10 mouse cellular contexts compared by ENCODE assay signal in the genomic region with DNA sequence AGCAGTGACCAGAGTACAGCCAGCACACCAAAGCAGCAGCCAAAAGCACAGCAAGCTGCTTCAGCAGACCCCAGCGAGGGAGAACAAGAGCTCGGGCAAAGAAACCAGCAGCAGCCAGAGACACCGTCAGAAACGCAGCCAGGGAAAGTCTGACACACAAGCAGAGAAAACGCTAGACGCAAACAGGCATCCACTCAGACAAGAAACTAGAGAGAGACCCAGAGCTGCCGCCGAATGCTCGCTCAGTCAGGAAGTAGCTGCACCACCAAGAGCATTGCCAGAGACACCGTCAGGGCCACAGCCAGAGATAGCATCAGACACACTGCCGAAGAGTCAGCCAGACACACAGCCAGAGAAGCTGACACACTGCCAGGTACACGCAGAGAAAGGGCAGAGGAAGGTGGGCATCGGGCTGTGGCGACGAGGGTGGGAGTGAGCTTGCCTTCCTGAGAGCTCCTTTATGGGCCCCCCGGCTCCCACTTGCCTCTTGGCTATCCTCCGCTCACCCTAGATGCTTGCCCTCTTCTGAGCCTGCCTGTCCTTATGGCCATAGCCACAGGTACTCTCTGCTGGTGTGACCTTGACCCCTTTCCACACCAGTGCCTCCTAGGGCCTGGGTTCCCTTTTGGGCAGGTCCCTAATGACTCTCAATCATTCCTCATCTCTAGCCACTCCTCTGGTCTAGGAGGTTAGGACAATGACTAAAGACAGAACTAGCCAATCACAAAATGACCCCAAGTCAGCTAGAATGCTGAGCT. TPM values are rescaled to one million over a fixed set of nuclear protein-coding genes. Genes with fewer than 3 reads are reported as not detected.
A peak's percentile ranks its signal among the peaks of the same experiment; 100 is the strongest.
DNase-seq lines count a peak whose midpoint lies in the region; ATAC-seq lines count a peak whose summit lies in the region.
"Had no signal": no experiment of that assay in that cellular context is flagged by ENCODE, and none has a peak within 500 bp of the region (broad histone marks: within the 10 kb centered on the region; RNA-seq: fewer than 3 reads in every experiment).

No protein-coding gene starts in this region.

- peak; percentile 5; the same call in 1 of the 2 replicates for ATAC-seq in kidney, embryonic 15.5 days (replicated peaks; ENCODE audit: low FRiP score)

- no peak overlapping the region for H3K4me3 ChIP-seq in kidney, embryonic 15.5 days (replicated peaks)
- 0 out of 2 replicates have a peak overlapping the region, but pooled peaks have one; percentile 20 for H3K4me3 ChIP-seq in midbrain, embryonic 10.5 days

- peaks cover 84% of the 10 kb centered on the region for H3K4me1 ChIP-seq in kidney, embryonic 15.5 days
- H3K4me1 ChIP-seq in midbrain, embryonic 10.5 days: peaks cover 94% of the 10 kb centered on the region

- no peaks in the 10 kb centered on the region for H3K9me3 ChIP-seq in kidney, embryonic 15.5 days (replicated peaks)
- H3K9me3 ChIP-seq in midbrain, embryonic 10.5 days (replicated peaks): no peaks in the 10 kb centered on the region
- H3K9me3 ChIP-seq: G1E had no signal

- H3K27ac ChIP-seq in kidney, embryonic 15.5 days: peak overlapping the region; percentile 61; the same call in 1 of the 2 replicates
- peak overlapping the region; percentile 73 for H3K27ac ChIP-seq in midbrain, embryonic 10.5 days (replicated peaks)
- H3K27ac ChIP-seq: macrophage had no signal

- no peak for DNase-seq in kidney, adult 8-10 months
- DNase-seq in adrenal gland, postnatal 14 days: peak; percentile 74
- DNase-seq in cerebellum, postnatal 36 days: peak; percentile 44 to 49
- DNase-seq in midbrain, embryonic 10.5 days (ENCODE audit: low spot score): no peak
- no peak for DNase-seq in Muller cell, postnatal 12 days (ENCODE audit: inconsistent ontology term)
- no peak for DNase-seq in B cell, adult 2 months
- no peak for DNase-seq in thymus, postnatal 4 days

- H3K36me3 ChIP-seq in kidney, embryonic 15.5 days: no peaks in the 10 kb centered on the region; the same call in 1 of the 2 replicates
- H3K36me3 ChIP-seq in midbrain, embryonic 10.5 days: peaks cover 98% of the 10 kb centered on the region
- H3K36me3 ChIP-seq: G1E had no signal

- H3K4me2 ChIP-seq in kidney, embryonic 15.5 days: no peak overlapping the region

- H3K27me3 ChIP-seq in kidney, embryonic 15.5 days: peaks cover 7% of the 10 kb centered on the region; the same call in 1 of the 2 replicates
- H3K27me3 ChIP-seq in midbrain, embryonic 10.5 days (ENCODE audit: low read depth, poor library complexity, severe bottlenecking): peaks cover 22% of the 10 kb centered on the region

- WGBS in kidney, embryonic 15.5 days: 44% methylated on average over 17 of the region's 17 CpGs
- 76% methylated on average over 17 of the region's 17 CpGs for WGBS in midbrain, embryonic 10.5 days

- H3K9ac ChIP-seq in kidney, embryonic 15.5 days: no peak overlapping the region

RNA-seq across cellular contexts. Expression of gene Cntfr, which starts 20.5 kb away (rescaled TPM):
- polyA plus RNA-seq in kidney, embryonic 15.5 days (2015; fragmentation: Nextera tagmentation; extraction: Ambion mirVana): 19.8 and 22.1 TPM in 2 replicates
- 61.2 and 63.2 TPM in 2 replicates for total RNA-seq in adrenal gland, postnatal 14 days (2021)
- polyA plus RNA-seq in midbrain, embryonic 10.5 days (2016; fragmentation: Nextera tagmentation; extraction: Ambion mirVana): 27.1 and 35.8 TPM in 2 replicates
- polyA plus RNA-seq: macrophage had no signal

RNA-seq across cellular contexts. Expression of gene Il11ra1, which starts 23.4 kb away (rescaled TPM):
- polyA plus RNA-seq in kidney, embryonic 15.5 days (2015; fragmentation: Nextera tagmentation; extraction: Ambion mirVana): 137 and 157 TPM in 2 replicates
- total RNA-seq in adrenal gland, postnatal 14 days (2021): 56.9 and 60.2 TPM in 2 replicates
- polyA plus RNA-seq in midbrain, embryonic 10.5 days (2016; fragmentation: Nextera tagmentation; extraction: Ambion mirVana): 69.0 TPM in 2 replicates

RNA-seq across cellular contexts. Expression of gene Enho, which starts 36.3 kb away (rescaled TPM):
- polyA plus RNA-seq in kidney, embryonic 15.5 days (2015; fragmentation: Nextera tagmentation; extraction: Ambion mirVana): 19.1 and 22.6 TPM in 2 replicates
- total RNA-seq in adrenal gland, postnatal 14 days (2021): 3.5 and 6.9 TPM in 2 replicates
- 23.2 and 31.4 TPM in 2 replicates for polyA plus RNA-seq in midbrain, embryonic 10.5 days (2016; fragmentation: Nextera tagmentation; extraction: Ambion mirVana)
- polyA plus RNA-seq: G1E had no signal

RNA-seq across cellular contexts. Expression of gene Rpp25l, which starts 36.9 kb away (rescaled TPM):
- 76.2 and 83.6 TPM in 2 replicates for polyA plus RNA-seq in kidney, embryonic 15.5 days (2015; fragmentation: Nextera tagmentation; extraction: Ambion mirVana)
- 30.1 and 34.1 TPM in 2 replicates for total RNA-seq in adrenal gland, postnatal 14 days (2021)
- 86.4 and 91.5 TPM in 2 replicates for polyA plus RNA-seq in midbrain, embryonic 10.5 days (2016; fragmentation: Nextera tagmentation; extraction: Ambion mirVana)

RNA-seq across cellular contexts. Expression of gene Dctn3, which starts 46.5 kb away (rescaled TPM):
- polyA plus RNA-seq in kidney, embryonic 15.5 days (2015; fragmentation: Nextera tagmentation; extraction: Ambion mirVana): 128 and 132 TPM in 2 replicates
- total RNA-seq in adrenal gland, postnatal 14 days (2021): 106 and 110 TPM in 2 replicates
- polyA plus RNA-seq in midbrain, embryonic 10.5 days (2016; fragmentation: Nextera tagmentation; extraction: Ambion mirVana): 150 and 167 TPM in 2 replicates

Comparison
In these comparisons a context has a peak if more than half of its experiments do, and no peak if none do; other contexts are left out.
1. DNase-seq: peak in adrenal gland, postnatal 14 days (single experiment) and cerebellum, postnatal 36 days (2 of 2); none in kidney, adult 8-10 months (0 of 2), midbrain, embryonic 10.5 days (single experiment), Muller cell, postnatal 12 days (single experiment), B cell, adult 2 months (0 of 2) and thymus, postnatal 4 days (single experiment).